Mouse (Mus musculus) 3T3-L1 (cell line): ENCODE data around the gene Babam1.
"Not testable (repeated sequence)": the region's sequence is repeated elsewhere in the genome, so short reads cannot be mapped to it uniquely, and the experiment has no call there.

Experiments used
- DNase-seq: peaks from one replicate; pipeline ENCODE4 v3.0.0-alpha.2; 2015; ENCODE audit warnings: low read depth, low spot score

The Babam1 gene

GRCm38 (mm10) chr8:71406099-71407015 is 9.7 kb downstream of the Babam1 start:
- peak; percentile 84 for DNase-seq

DNA sequence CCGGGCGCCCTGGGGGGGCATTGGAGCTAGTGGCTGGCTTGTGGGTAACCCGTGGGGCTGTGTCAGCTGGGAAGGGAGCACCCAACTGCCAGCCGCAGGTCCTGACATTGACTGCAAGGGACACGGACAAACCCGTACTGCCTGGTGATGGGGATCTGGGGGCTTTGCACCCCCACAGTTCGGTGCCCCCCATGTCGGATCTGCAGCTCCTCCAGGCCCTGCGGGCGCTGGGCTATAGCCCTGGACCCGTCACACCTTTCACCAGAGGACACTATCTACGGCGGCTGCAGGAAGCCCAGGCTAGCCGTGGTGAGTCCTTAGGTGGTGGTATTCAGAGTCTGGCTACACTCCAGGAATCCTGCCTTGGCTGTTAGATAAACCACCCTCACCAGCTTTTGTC is 10.8 kb downstream of the Babam1 start:
- DNase-seq, result no peak

GRCm38 (mm10) chr8:71408231-71408630 is 11.6 kb downstream of the Babam1 start:
- no peak for DNase-seq

DNA sequence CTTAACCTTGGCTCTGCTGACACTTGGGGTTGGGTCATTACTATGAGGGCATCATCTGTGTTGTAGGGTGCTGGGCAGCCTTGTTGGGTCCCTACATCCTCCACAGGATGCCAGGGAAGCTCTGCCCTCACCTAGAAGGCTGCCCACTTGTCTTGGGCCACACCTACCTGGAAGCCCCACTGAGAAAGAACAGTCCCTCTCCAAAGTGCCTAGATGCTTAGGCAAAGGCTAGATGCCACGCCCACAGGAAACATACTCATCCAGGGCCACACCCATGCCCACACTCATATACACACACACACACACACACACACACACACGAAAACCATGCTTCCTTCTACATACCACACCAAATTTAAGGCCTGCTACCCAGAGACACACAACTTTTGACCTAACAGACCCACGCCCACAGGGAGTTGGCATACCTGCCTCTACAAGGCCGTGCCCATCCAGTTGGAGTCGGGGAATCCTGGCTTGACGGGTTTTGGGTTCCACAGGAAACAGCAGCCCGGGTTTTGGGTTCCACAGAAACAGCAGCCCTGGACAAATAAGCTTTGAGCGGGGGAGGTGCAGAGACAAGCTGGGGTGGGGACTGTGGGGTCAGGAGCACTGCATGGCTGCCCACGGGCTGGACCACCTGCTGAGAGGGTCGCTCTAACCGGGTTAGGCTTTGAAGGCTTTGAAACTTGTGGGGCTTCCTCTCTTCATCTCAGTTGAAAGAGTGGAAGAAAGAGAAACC is 15.0 kb downstream of the Babam1 start:
- DNase-seq, result peak; percentile 39

DNA sequence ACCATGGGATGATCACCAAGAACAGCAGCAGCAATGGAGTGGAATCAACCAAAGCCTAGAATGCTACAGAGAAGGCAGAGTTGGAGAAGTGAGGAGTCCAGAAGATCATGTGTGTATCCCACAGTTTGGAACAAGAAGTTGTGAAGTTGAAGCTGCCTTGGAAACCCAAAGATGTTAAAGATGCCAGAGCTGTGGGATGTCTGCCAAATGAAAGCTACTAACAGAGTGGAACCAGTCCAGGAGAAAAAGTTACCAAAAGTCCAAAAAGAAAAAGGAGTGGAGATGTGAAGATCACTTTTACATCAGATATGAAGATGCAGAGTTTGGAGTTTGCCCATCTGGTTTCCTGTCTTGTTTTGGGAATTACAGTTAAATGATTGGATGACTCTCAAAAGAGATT is 25.5 kb downstream of the Babam1 start:
- DNase-seq, result no peak

DNA sequence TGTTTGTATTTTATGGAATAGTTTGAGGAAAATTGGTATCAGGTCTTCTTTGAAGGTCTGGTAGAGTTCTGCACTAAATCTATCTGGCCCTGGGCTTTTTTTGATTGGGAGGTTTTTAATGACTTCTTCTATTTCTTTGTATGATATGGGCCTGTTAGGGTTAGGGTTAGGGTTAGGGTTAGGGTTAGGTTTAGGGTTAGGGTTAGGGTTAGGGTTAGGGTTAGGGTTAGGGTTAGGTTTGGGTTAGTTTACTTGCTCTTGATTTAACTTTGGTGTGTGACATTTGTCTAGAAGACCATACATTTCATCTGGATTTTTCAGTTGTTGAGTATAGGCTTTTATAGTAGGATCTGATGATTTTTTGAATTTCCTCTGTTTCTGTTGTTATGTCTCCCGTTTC is 36.3 kb downstream of the Babam1 start:
- DNase-seq, result not testable (repeated sequence)

DNA sequence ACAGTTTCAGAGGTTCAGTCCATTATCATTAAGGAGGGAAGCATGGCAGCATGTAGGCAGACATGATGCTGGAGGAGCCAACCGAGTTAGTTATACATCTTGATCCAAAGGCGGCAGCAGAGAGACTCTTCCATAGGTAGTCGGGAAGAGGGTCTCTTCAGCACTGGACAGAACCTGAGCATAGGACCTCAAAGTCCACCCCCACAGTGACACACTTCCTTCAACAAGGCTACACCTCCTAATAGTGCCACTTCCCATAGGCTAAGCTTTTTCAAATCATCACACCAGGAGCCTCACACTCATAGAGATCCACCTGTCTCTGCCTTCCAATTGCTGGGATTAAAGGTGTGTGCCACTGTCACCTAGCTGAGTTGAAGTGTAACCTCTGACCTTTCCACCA is 40.4 kb downstream of the Babam1 start:
- DNase-seq, result no peak

DNA sequence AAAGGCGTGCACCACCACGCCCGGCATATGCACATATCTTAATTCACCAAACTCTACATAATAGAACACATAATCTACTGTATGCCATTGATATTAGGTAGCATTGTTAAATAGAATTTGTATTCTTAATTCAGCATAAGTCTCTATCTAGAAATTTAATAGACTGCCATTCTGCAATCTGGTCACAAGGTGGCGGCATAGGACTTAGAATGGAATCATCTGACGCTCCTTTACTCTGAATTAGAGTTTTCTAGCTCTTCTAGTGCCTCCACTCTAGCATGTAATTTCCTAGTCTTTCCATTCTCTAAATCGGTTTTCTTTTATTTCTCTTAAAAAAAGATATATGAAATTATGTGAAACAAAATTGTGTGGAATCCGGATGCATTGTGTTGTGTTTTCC is 44.7 kb downstream of the Babam1 start:
- DNase-seq, result peak; percentile 82

GRCm38 (mm10) chr8:71445096-71445495 is 48.4 kb downstream of the Babam1 start:
- DNase-seq, result no peak

GRCm38 (mm10) chr8:71451337-71451736 is 54.7 kb downstream of the Babam1 start:
- no peak for DNase-seq

DNA sequence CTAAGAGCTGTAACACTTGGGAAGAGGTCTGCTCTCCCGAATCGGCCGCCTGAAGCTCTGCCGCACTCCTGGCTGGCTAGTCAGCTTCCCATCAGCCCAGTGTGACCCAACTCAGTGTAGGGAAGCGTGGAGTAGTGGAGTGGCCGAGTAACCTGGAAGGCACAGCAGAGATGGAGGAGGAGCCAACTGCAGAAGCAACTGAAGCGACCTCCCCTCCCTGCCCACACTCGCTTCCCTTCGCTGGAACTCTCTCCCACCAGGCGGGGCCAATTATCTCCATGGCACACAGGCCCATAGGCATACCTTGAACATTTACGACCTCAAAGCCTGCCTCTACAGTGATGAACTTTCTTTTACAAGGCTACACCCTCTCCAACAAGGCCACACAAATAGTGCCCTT is 55.1 kb downstream of the Babam1 start:
- no peak for DNase-seq

DNA sequence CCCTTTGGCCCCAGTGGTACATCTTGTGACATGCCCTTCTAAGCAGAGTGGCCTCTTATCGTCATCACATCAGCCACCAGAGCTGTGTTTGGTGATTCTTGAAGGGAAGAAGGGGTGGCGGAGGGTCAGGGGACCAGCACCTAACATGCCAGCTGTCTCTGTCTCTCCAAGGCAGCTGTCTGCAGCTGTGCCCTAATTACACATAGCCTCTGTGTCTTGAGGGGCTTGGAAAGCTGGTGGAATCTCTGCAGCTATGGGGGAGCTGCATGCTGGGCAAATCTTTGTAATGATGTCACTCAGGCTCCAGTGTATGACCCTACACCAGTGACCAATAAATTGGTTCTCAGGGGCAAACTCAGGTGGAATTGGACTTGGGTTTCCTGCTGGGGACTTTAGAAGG is 56.0 kb downstream of the Babam1 start:
- DNase-seq, result no peak
